Mouse (Mus musculus): ENCODE results near the gene Lrmda.

The Lrmda gene

GRCm38 (mm10) chr14:22101961-22102805, 82.7 kb downstream of the Lrmda start:
- DNase-seq: no peak

GRCm38 (mm10) chr14:22105855-22106254, 86.3 kb downstream of the Lrmda start:
- DNase-seq: no peak

- no peak for DNase-seq
Observed at GRCm38 (mm10) chr14:22106777-22107176, 87.3 kb downstream of the Lrmda start.

GRCm38 (mm10) chr14:22109423-22109822, 89.9 kb downstream of the Lrmda start:
- DNase-seq: no peak

GRCm38 (mm10) chr14:22113463-22114361, 94.2 kb downstream of the Lrmda start:
- no peak for DNase-seq

- no peak for DNase-seq
Observed at GRCm38 (mm10) chr14:22114651-22115351, 95.3 kb downstream of the Lrmda start.

- no peak for DNase-seq
Observed at GRCm38 (mm10) chr14:22118096-22118495, 98.6 kb downstream of the Lrmda start.

- no peak for DNase-seq
Observed at GRCm38 (mm10) chr14:22118512-22118911, 99.0 kb downstream of the Lrmda start.

GRCm38 (mm10) chr14:22126276-22126675, 106.8 kb downstream of the Lrmda start:
- no peak for DNase-seq

GRCm38 (mm10) chr14:22126859-22127258, 107.3 kb downstream of the Lrmda start:
- no peak for DNase-seq

GRCm38 (mm10) chr14:22130950-22131585, 111.6 kb downstream of the Lrmda start:
- no peak for DNase-seq

GRCm38 (mm10) chr14:22139281-22139680, 119.8 kb downstream of the Lrmda start:
- no peak for DNase-seq

GRCm38 (mm10) chr14:22144014-22144413, 124.5 kb downstream of the Lrmda start:
- DNase-seq: no peak

- DNase-seq: no peak
Observed at GRCm38 (mm10) chr14:22145863-22146262, 126.4 kb downstream of the Lrmda start.

- DNase-seq: no peak
Observed at GRCm38 (mm10) chr14:22146508-22147044, 127.1 kb downstream of the Lrmda start.

GRCm38 (mm10) chr14:22147341-22148024, 128.0 kb downstream of the Lrmda start:
- no peak for DNase-seq

GRCm38 (mm10) chr14:22152701-22153100, 133.2 kb downstream of the Lrmda start:
- DNase-seq: no peak

- DNase-seq: no peak
Observed at GRCm38 (mm10) chr14:22154096-22154495, 134.6 kb downstream of the Lrmda start.

- no peak for DNase-seq
Observed at GRCm38 (mm10) chr14:22155034-22155433, 135.5 kb downstream of the Lrmda start.

GRCm38 (mm10) chr14:22155512-22156026, 136.1 kb downstream of the Lrmda start:
- no peak for DNase-seq

GRCm38 (mm10) chr14:22156991-22157390, 137.5 kb downstream of the Lrmda start:
- no peak for DNase-seq

All from layer of hippocampus, adult 9-11 months (tissue).